Mouse (Mus musculus) ES-E14 (cell line): Measurements from ENCODE around the gene Sec16a.

Experiments
- CHD2 ChIP-seq: IDR thresholded peaks from 2 replicates; pipeline ENCODE4 v1.6.1; 2014; ENCODE audit warnings: mild to moderate bottlenecking, low read depth, low read length, inconsistent platforms
- HCFC1 ChIP-seq: IDR thresholded peaks from 2 replicates; pipeline ENCODE4 v1.6.1; 2012; ENCODE audit warnings: low read length, inconsistent platforms, borderline replicate concordance; ENCODE audit not compliant: insufficient read depth
- MAFK ChIP-seq: IDR thresholded peaks from 2 replicates; pipeline ENCODE4 v1.6.1; 2014; ENCODE audit warnings: mild to moderate bottlenecking, low read depth, low read length, inconsistent platforms; ENCODE audit not compliant: insufficient read depth
- ZC3H11A ChIP-seq: IDR thresholded peaks from 2 replicates; pipeline ENCODE4 v1.6.1; 2012; ENCODE audit warnings: low read depth, mild to moderate bottlenecking, inconsistent platforms, low read length, borderline replicate concordance
- ZNF384 ChIP-seq: IDR thresholded peaks from 2 replicates; pipeline ENCODE4 v1.6.1; 2012; ENCODE audit warnings: low read depth, low read length, inconsistent platforms

DNA sequence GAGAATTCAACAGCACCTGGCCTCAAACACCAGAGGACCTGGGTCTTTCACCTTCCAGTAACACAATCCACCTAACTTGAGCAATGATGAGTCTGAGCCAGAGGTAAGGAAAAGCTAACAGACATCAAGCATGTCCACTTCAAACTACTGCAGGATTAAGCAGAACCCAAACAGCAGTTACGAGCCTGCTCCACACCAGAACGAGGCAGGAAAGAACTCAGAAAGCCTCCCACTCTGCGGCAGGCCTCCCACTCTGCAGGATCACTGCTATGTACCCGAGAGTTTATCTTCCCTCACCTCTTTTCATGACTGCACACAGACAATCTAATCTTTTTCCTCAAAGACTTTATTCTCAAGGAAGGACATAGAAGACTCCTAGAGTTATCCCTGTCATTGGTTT, 7.8 kb downstream of the Sec16a start:
- TF ChIP-seq HCFC1 (no peak), CHD2 (no peak), MAFK (no peak), ZNF384 (no peak), ZC3H11A (no peak)
